ENCODE assay signal across 8 mouse cellular contexts in the genomic region with DNA sequence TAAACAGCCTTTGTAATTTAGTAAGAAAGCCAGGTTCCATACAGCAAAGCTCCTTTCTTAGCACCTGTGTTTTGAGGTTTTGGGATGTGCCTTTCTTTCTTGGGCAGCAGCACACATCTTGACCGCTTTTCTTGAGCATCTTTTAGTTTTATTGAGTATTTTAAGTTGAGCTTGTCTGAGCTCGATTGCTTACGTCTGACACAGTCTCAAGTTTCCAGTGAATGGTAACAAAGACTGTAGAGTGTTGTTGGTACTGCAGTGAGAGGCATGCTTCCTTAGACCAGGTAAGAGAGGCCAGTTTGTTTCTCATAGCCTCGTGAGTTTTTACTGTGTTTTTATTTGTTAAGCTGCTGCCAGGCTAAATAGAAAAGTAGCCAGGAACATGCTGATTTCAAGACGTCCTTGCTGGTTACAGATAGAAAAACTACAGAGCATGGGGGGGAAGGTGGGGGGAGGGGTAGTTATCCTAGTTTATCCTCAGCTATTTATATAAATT.
A peak's percentile ranks its signal among the peaks of the same experiment; 100 is the strongest.
DNase-seq lines count a peak whose midpoint lies in the region; ATAC-seq and TF ChIP-seq lines count a peak whose summit lies in the region.

No protein-coding gene starts in this region.

- H3ac ChIP-seq in myocyte (ENCODE audit: control insufficient read depth, insufficient read length): no peak overlapping the region

- no peaks in the 10 kb centered on the region for H3K9me3 ChIP-seq in MEL (replicated peaks; ENCODE audit: insufficient read depth, low read length)
- H3K9me3 ChIP-seq in hindbrain, embryonic 12.5 days (replicated peaks): no peaks in the 10 kb centered on the region
- no peaks in the 10 kb centered on the region for H3K9me3 ChIP-seq in limb, embryonic 15.5 days

- H3K4me1 ChIP-seq in MEL (ENCODE audit: control insufficient read depth in 1 of 2, insufficient read depth in 2 of 2, low read length in 2 of 2): peaks cover 0 to 3% of the 10 kb centered on the region in 2 experiments; a peak in 1 of 4 replicates
- H3K4me1 ChIP-seq in embryonic fibroblast, embryonic 13.5 days (ENCODE audit: control insufficient read depth, insufficient read depth, low read length): no peaks in the 10 kb centered on the region; the same call in 1 of the 2 replicates
- peaks cover 6% of the 10 kb centered on the region; the same call in 1 of the 2 replicates for H3K4me1 ChIP-seq in hindbrain, embryonic 12.5 days
- peaks cover 6% of the 10 kb centered on the region; the same call in 1 of the 2 replicates for H3K4me1 ChIP-seq in limb, embryonic 15.5 days

- H3K4me3 ChIP-seq in MEL (ENCODE audit: control insufficient read depth in 1 of 2, insufficient read depth in 1 of 2, low read depth in 2 of 2, low read length in 2 of 2) (peak overlapping the region; percentile 66 to 92), myocyte (peak overlapping the region; percentile 24)
- peak overlapping the region; percentile 97 for H3K4me3 ChIP-seq in embryonic fibroblast, embryonic 13.5 days (ENCODE audit: insufficient read depth, low read length)
- H3K4me3 ChIP-seq in hindbrain, embryonic 12.5 days: peak overlapping the region; percentile 40
- peak overlapping the region; percentile 45 for H3K4me3 ChIP-seq in limb, embryonic 15.5 days

- TF ChIP-seq POLR2A in MEL (IDR thresholded peaks at IDR 0.05; ENCODE audit: control insufficient read depth in 1 of 2, insufficient read depth in 1 of 2, low read depth in 1 of 2, low read length in 2 of 2, poor library complexity in 1 of 2): no peak
- peak; percentile 58 for TF ChIP-seq POLR2A in embryonic fibroblast, embryonic 13.5 days (IDR thresholded peaks at IDR 0.05; ENCODE audit: low read depth, low read length)
- TF ChIP-seq POLR2A in myocyte (IDR thresholded peaks at IDR 0.05; ENCODE audit: insufficient read length, low read depth): no peak

- H3K79me2 ChIP-seq in MEL (ENCODE audit: control insufficient read depth, insufficient read depth, low read length, poor library complexity) (no peaks in the 10 kb centered on the region), myocyte (ENCODE audit: control insufficient read depth, insufficient read depth) (no peaks in the 10 kb centered on the region)

- peak overlapping the region; percentile 69 for H3K9ac ChIP-seq in MEL (ENCODE audit: control insufficient read depth, low read depth, low read length, poor library complexity, severe bottlenecking)
- peak overlapping the region; percentile 46; the same call in 1 of the 2 replicates for H3K9ac ChIP-seq in hindbrain, embryonic 12.5 days
- no peak overlapping the region for H3K9ac ChIP-seq in limb, embryonic 15.5 days

- peak; percentile 63; the same call in 1 of the 2 replicates for ATAC-seq in hindbrain, embryonic 12.5 days (ENCODE audit: low FRiP score)
- no peak for ATAC-seq in limb, embryonic 15.5 days (ENCODE audit: insufficient number of reproducible peaks, low FRiP score, low TSS enrichment, low read depth)
- no peak for ATAC-seq in monocyte, adult 5-6 weeks (replicated peaks; ENCODE audit: insufficient number of reproducible peaks, low FRiP score, low TSS enrichment, poor library complexity, severe bottlenecking)

- WGBS in hindbrain, embryonic 12.5 days: 0% methylated on average over 5 of the region's 5 CpGs
- 3% methylated on average over 5 of the region's 5 CpGs for WGBS in limb, embryonic 15.5 days

- H3K27ac ChIP-seq in MEL (ENCODE audit: control insufficient read depth, low read depth, low read length): peak overlapping the region; percentile 66
- peak overlapping the region; percentile 34; the same call in 1 of the 2 replicates for H3K27ac ChIP-seq in embryonic fibroblast, embryonic 13.5 days (ENCODE audit: insufficient read depth, low read length)
- peak overlapping the region; percentile 74 for H3K27ac ChIP-seq in hindbrain, embryonic 12.5 days
- H3K27ac ChIP-seq in limb, embryonic 15.5 days: 0 out of 2 replicates have a peak overlapping the region, but pooled peaks have one; percentile 18

- TF ChIP-seq RAD21 in MEL (IDR thresholded peaks at IDR 0.05; ENCODE audit: low read depth, low read length): no peak

- H3K4me2 ChIP-seq in hindbrain, embryonic 12.5 days (replicated peaks): peak overlapping the region; percentile 64
- H3K4me2 ChIP-seq in limb, embryonic 15.5 days: peak overlapping the region; percentile 45
- peak overlapping the region; percentile 46 for H3K4me2 ChIP-seq in myocyte (ENCODE audit: low read depth)

- no peaks in the 10 kb centered on the region for H3K27me3 ChIP-seq in MEL (ENCODE audit: control insufficient read depth in 1 of 2, insufficient read depth in 2 of 2, low read length in 2 of 2)
- H3K27me3 ChIP-seq in hindbrain, embryonic 12.5 days: no peaks in the 10 kb centered on the region
- no peaks in the 10 kb centered on the region for H3K27me3 ChIP-seq in limb, embryonic 15.5 days
- H3K27me3 ChIP-seq in myocyte (ENCODE audit: control insufficient read depth, insufficient read depth, insufficient read length): no peaks in the 10 kb centered on the region

- DNase-seq in kidney, adult 11 months: peak; percentile 6
- no peak for DNase-seq in kidney, adult 18-20 months
- peak; percentile 91 for DNase-seq in MEL (ENCODE audit: low read depth, low spot score)

- TF ChIP-seq EP300 in MEL (IDR thresholded peaks at IDR 0.05; ENCODE audit: low read depth in 1 of 2, low read length in 2 of 2): peak in 1 of 2 experiments; percentile 37; a peak in 3 of 4 replicates

- no peak for TF ChIP-seq CTCF in MEL (IDR thresholded peaks at IDR 0.05 in 2 of 3, conservative IDR thresholded peaks at IDR 0.05 in 1 of 3; ENCODE audit: control insufficient read depth in 1 of 3, insufficient read depth in 1 of 3, low read depth in 2 of 3, low read length in 3 of 3, poor library complexity in 1 of 3, severe bottlenecking in 1 of 3)
- no peak for TF ChIP-seq CTCF in embryonic fibroblast, embryonic 13.5 days (IDR thresholded peaks at IDR 0.05; ENCODE audit: borderline replicate concordance, insufficient read depth, low read length)

- H3K36me3 ChIP-seq in MEL (ENCODE audit: control insufficient read depth in 1 of 2, insufficient read depth in 2 of 2, low read length in 2 of 2): peaks cover 0 to 5% of the 10 kb centered on the region in 2 experiments; a peak in 2 of 4 replicates
- no peaks in the 10 kb centered on the region for H3K36me3 ChIP-seq in hindbrain, embryonic 12.5 days
- H3K36me3 ChIP-seq in limb, embryonic 15.5 days: no peaks in the 10 kb centered on the region
- no peaks in the 10 kb centered on the region for H3K36me3 ChIP-seq in myocyte (ENCODE audit: control insufficient read depth, insufficient read depth)

TF ChIP-seq in MEL, 35 proteins besides CTCF, POLR2A, EP300 and RAD21:
- TF ChIP-seq ZKSCAN1 (IDR thresholded peaks at IDR 0.05; ENCODE audit: low read depth, low read length) (no peak; the same call in 1 of the 2 replicates), HCFC1 (IDR thresholded peaks at IDR 0.05; ENCODE audit: low read depth, low read length) (peak; percentile 73), MYC (IDR thresholded peaks at IDR 0.05; ENCODE audit: low read depth, low read length) (peak; percentile 69), ETS1 (IDR thresholded peaks at IDR 0.05; ENCODE audit: low read depth, low read length) (peak; percentile 41), TCF12 (IDR thresholded peaks at IDR 0.05; ENCODE audit: low read depth, low read length) (no peak), MAX (IDR thresholded peaks at IDR 0.05; ENCODE audit: low read length) (peak; percentile 84), NRF1 (IDR thresholded peaks at IDR 0.05; ENCODE audit: insufficient read depth, low read depth, low read length, poor library complexity, severe bottlenecking) (no peak), ZNF384 (IDR thresholded peaks at IDR 0.05; ENCODE audit: low read depth, low read length) (peak; percentile 81), USF1 (IDR thresholded peaks at IDR 0.05; ENCODE audit: low read depth, low read length) (0 out of 2 replicates have a peak, but pooled peaks have one; percentile 15), MXI1 (IDR thresholded peaks at IDR 0.05; ENCODE audit: low read depth, low read length) (peak; percentile 97), SIN3A (IDR thresholded peaks at IDR 0.05; ENCODE audit: low read length) (peak; percentile 97)

TF ChIP-seq in myocyte, 11 proteins besides CTCF, POLR2A, EP300 and RAD21:
- TF ChIP-seq USF1 (IDR thresholded peaks at IDR 0.05; ENCODE audit: low read depth): no peak
- no peak for TF ChIP-seq MYOG (IDR thresholded peaks at IDR 0.05; ENCODE audit: control insufficient read depth in 1 of 3, insufficient read depth in 1 of 3, insufficient read length in 2 of 3, low read depth in 2 of 3)
- no peak for TF ChIP-seq REST (IDR thresholded peaks at IDR 0.05; ENCODE audit: insufficient read depth, insufficient read length)
- TF ChIP-seq TCF12 (IDR thresholded peaks at IDR 0.05; ENCODE audit: insufficient read depth, poor library complexity, severe bottlenecking): no peak
- TF ChIP-seq TCF3 (IDR thresholded peaks at IDR 0.05; ENCODE audit: insufficient read length, low read depth): no peak
- TF ChIP-seq MYOD1 (IDR thresholded peaks at IDR 0.05; ENCODE audit: control insufficient read depth in 1 of 3, insufficient read length in 2 of 3, low read depth in 2 of 3): no peak
- no peak for TF ChIP-seq MAX (IDR thresholded peaks at IDR 0.05; ENCODE audit: low read depth)
- no peak for TF ChIP-seq CEBPB (IDR thresholded peaks at IDR 0.05; ENCODE audit: insufficient read depth, poor library complexity, severe bottlenecking)
- no peak for TF ChIP-seq E2F4 (IDR thresholded peaks at IDR 0.05; ENCODE audit: insufficient read depth)
- no peak for TF ChIP-seq SRF (IDR thresholded peaks at IDR 0.05; ENCODE audit: control insufficient read depth, insufficient read length, low read depth)
- no peak for TF ChIP-seq POLR2AphosphoS2 (IDR thresholded peaks at IDR 0.05; ENCODE audit: insufficient read length, low read depth)

Comparison
In these comparisons a context has a peak if more than half of its experiments do, and no peak if none do; other contexts are left out.
1. H3K27ac ChIP-seq: peak in every context shown above with its lines; median percentile 74 in hindbrain, embryonic 12.5 days; 66 in MEL; 34 in embryonic fibroblast, embryonic 13.5 days; 18 in limb, embryonic 15.5 days.
2. H3K4me3 ChIP-seq: peak in every context shown above with its lines; median percentile 97 in embryonic fibroblast, embryonic 13.5 days; 79 in MEL; 45 in limb, embryonic 15.5 days; 40 in hindbrain, embryonic 12.5 days; 24 in myocyte.